Mouse (Mus musculus) left cerebral cortex, postnatal 14 days (tissue): Measurements from ENCODE around the gene Hoxb9. TPM values are rescaled to one million over a fixed set of nuclear protein-coding genes. Genes with fewer than 3 reads are reported as not detected.

Source experiments
- DNase-seq, 2 experiments: peaks; one replicate each; pipeline ENCODE4 v3.0.0; 2021 to 2022; ENCODE audit warnings: low spot score in 2 of 2, mixed read lengths in 1 of 2
- intact Hi-C: fragments of 180-260 bp; cut with DNase I; formaldehyde crosslinking; loops from one replicate; pipeline ENCODE4 v1.15.1; 2025
- total RNA-seq, 2 experiments: library from RNA; stranded (reverse); gene quantifications; 2 replicates each; pipeline ENCODE4 v1.2.3; 2021

The Hoxb9 gene
- total RNA-seq, 2 experiments from 2014 or later = not detected

DNA sequence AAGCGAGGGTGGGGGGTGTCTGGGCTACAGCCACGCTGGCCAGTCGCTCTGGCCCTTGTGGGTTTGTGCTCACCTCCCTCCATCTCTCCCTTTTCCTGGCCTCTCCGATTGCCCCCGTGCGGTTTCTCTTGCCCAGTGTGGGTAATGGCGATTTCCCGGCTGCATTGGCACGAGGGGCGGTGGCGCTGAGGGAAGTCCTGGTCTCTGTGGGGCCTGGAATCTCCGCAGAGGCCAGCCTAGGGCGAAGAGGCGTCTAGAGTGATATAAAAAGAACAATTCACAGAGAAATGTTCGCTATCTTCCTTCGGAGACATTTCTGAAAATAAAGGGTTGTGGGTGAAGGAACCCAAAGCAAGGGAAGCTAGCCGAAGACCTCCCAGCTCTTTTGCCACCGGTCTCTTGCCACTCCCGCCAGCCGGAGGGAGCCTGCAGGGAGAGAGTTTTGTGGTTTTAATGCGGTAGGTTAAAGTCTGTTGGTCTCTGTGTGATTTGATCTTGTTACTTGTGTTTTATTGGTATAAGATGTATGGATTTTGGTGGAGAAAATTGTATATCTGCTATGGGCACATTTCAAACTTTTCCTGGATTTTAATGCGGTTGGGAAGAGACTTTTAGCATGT lies 22.2 kb downstream of the Hoxb9 start:
- intact Hi-C loops = no loop called here
- DNase-seq = no peak

DNA sequence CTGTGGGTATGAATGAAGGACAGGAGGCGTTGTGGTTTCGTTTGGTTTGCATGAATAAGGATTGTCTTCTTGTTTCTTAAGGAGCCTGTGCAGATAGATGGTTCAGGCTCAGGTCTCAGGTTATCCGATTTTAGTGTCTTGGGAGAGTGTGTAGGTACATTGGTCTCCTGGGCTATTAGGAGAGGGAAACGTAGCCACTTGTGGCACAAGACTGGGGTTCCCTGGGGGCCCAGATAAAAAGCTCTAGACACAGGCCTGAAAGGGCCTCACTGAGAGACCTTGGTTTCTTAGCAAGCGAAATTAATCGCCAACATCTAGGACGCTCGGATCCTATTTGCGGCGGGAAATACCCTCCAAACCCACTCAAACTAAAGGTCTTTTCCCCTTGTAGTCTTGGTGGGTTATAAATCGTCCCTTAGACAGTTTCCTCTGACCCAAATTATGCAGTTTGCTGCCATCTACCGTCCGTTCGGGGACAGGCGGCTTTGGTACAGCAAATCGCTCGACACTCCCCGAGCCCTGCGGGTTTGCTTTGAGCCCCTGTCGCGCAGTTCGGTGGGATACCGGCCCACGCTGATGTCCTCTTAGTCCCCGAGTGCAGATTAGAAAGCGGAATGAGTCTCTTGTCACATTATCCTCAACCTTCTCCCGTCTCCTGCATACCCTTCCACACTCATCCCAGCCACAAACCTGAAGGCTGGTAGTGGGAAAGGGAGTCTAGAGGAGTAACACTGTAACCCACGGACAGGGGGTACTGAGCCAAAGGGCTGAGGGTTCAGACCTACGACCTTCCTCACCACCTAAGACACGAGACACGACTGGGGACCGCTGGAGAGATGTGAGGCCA lies 23.2 kb downstream of the Hoxb9 start:
- DNase-seq = peak; percentile 26 to 56
- intact Hi-C loops = loop anchor here (2.0 kb wide), 1 partner anchor 446 kb away; no protein-coding TSS in a partner anchor

DNA sequence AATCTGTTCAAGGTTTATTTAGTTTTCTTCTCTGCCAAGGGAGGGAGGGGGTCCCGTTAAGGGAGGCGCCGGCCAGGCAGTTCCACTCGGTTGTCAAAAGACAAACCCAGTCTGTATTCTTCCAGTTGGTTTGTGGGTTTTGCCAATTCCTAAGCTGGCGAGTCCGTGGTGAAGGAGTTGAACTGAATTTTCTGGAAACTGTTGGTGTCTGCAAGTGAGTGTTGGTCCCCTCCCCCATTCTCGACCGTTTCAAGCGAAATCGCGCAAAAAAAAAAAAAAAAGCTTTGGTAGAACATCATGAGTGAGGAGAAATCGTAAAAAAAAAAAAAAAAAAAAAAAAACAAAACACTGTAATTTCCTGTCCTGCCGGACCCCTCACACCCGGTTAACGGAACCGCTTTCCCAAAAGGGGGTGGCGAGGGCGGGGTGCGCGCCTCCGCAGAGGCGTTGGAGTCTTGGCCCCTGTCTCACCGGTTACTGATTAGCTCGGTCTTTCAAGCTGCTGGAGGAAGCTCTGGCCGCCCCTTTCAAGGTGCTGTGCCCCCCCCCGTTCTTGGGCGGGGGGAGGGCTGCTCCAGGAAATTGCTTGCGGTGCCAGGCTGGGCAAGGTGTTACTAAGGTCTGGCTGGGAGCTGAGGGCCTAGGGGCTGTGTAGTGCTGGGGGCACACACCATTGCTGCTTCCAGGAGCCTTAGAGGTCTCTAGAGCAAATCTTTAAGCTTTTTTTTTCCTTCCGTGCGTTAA lies 24.0 kb downstream of the Hoxb9 start:
- intact Hi-C loops = loop anchor here (2.0 kb wide), 1 partner anchor 446 kb away; no protein-coding TSS in a partner anchor

DNA sequence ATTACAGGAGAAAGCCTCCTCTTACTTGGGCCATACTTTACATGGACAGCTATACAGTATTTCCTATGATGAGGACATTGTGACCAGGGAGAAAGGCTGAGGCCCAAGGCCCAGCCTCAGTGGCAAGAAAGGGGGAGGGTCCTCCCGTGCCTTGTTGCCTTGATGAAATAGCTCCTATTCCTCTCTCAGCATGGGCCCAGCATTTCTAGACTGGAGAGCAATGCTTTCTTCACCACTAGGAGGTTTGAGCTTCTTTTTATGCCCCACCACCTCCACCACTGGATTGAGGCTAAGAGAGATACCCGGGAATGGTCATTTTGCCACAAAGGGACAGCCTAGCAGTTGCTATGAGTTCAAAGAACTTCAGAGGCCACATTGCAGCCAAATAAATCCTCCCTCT lies 25.7 kb downstream of the Hoxb9 start:
- intact Hi-C loops = no loop called here
- no peak for DNase-seq

More for the DNA sequence above, 24.0 kb downstream of the Hoxb9 start:
- no peak for DNase-seq

DNA sequence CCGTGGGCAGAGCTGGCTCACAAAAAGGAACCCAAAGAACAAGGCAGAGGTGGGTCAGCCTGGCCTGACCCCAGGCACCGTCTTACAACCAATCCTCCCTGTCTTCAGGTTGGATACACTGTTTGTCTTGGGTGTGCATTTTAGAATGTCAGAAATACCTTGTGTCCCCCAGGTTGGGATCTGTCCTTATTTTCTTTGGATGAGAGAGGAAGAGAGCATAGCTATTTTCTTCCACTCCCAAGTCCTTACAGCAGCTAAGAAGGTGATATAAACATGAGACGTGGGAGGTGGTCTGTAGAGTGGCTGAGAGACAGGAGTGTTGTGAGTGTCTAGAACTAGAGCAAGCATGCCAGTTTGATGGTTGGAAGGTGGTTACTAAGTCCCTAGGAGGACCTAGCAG lies 26.2 kb downstream of the Hoxb9 start:
- DNase-seq = no peak
- intact Hi-C loops = no loop called here

DNA sequence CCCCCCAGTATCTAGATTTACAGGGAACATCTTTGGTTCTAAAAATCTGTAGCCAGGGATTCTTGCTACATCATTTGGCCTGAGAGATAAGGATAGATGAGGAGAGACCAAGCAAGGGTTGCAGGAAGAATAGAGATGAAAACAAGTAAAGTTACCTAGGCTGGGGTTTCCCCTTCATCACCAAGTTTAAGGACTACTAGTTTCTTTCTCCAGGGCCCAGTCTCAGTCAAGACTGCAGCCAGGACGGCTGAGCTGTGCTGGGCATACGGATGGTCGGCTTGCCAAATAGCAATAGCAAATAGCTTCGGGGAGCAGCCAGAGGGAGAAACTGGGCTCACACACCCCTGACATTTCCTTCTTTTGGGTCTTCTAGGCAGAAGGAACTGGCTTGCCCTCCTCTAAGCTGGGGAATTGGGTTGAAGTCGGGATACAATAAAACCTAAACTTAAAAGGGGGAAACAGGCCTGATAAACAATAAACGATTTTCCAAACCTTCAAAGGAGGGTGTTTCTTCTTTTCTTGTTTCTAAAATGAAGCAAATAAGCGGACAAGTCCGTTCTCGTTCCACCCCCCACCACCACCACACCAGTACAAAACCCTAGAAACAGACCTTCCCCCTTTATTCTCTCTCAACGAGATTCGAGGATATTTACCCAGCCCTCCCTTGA lies 26.8 kb downstream of the Hoxb9 start:
- no peak for DNase-seq
- intact Hi-C loops = no loop called here

DNA sequence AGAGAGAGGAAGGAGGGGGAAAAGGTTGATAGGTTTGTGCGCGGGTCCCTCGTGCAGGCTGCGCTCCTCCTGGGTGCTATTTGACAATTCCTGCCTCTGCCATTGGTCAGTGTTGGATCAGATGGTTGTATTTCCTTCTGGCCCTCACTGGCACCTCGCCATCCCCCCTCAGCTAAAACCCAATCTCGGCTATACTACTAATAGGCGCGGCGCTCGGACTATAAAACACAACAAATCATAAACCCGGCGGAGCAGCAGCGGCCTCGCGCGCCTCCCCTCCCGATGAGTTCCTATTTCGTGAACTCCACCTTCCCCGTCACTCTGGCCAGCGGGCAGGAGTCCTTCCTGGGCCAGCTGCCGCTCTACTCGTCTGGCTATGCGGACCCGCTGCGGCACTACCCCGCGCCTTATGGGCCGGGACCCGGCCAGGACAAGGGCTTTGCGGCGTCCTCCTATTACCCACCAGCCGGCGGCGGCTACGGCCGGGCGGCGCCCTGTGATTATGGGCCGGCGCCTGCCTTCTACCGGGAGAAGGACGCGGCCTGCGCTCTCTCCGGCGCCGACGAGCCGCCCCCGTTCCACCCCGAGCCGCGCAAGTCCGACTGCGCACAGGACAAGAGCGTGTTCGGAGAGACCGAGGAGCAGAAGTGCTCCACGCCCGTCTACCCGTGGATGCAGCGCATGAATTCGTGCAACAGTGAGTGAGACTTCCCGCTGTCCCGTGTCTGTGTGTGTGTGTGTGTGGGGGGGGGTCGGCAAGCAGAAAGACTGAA lies 27.8 kb downstream of the Hoxb9 start:
- intact Hi-C loops = no loop called here
- no peak for DNase-seq

DNA sequence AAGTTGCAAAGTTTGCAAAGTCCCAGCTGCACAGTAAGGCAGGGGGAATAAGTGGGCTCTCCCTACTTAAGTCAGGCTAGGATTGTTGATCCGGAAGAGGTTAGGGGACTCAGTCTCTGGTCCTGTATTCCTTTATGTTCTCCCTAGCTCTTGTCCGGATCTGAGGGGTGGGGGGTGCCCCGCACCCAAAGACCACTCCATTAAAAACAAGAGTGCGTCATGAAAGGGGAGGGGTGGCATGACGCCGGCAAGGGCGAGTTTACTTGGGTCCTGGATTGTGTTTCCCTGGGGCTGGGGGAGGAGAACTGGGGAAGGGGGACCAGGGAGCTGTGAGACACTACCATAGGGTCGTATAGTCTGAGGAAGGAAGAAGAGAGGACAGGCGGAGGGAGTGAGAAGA lies 28.5 kb downstream of the Hoxb9 start:
- intact Hi-C loops = loop anchor here (5.0 kb wide), 1 partner anchor 373 kb away; no protein-coding TSS in a partner anchor
- DNase-seq = no peak

DNA sequence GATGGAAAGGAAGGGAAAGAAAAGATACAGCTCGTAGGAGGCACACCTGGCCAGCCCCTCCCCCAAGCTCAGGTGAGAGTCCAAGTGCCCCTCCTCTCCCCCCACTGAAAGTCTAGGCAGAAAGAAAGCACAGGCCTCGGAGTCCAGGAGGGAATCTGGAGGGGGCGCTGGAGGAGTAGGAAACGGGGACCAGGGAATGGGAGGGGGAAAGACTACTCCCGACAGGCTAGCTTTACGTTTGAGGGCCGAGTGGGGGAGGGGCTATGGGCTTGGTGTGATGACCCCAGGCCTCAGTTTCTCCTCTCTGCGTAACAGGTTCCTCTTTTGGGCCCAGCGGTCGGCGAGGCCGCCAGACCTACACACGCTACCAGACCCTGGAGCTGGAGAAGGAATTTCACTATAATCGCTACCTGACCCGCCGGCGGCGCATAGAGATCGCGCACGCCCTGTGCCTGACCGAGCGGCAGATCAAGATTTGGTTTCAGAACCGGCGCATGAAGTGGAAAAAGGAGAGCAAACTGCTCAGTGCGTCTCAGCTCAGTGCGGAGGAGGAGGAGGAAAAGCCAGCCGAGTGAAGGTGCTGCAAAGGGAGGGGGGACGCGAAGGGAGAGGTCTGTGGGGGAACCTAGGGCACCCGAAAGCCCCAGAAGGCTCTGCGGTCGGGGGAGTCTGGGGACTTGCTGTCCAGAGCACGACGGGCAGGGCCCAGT lies 29.3 kb downstream of the Hoxb9 start:
- no peak for DNase-seq
- intact Hi-C loops = loop anchor here (5.0 kb wide), 1 partner anchor 372 kb away; no protein-coding TSS in a partner anchor

DNA sequence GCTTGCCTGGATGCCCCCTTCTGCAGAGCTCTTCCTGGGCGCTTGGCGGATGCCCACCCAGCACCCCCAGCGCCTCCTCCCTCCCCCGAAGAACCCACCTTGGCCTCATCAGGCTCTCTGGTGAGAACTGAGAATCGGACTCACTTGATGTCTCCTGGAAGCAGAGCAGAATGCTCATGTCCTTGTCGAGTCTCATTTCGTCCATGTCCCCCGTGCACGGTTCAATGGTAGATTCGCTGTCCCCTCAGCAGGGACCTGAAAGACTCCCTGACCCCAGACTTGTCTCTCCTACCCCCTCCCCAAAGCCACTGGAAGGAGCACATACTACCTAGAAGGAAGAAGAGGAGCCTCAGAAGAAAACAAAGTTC lies 29.8 kb downstream of the Hoxb9 start:
- intact Hi-C loops = loop anchor here (5.0 kb wide), 1 partner anchor 371 kb away; no protein-coding TSS in a partner anchor

DNA sequence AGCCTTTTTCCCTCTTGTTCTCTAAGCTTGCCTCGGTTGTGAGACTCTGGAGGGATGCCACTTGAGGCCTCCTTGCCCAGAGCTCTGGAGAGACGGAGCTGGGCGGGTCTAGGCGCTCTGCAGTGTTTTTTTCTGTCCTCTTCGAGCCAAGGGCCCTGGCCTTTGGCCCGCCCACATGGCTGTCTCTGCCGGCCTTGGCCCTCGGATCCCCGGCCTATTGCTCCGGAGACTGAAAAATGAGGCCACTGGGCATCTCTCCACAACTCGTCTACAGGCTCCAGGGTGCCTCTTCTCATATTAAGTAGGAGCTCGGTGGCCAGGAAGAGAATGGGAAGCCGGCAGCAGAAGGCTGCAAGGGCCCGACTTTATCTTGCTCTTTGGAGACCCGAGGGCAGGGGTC lies 30.6 kb downstream of the Hoxb9 start:
- intact Hi-C loops = loop anchor here (5.0 kb wide), 1 partner anchor 370 kb away; no protein-coding TSS in a partner anchor
- DNase-seq = peak; percentile 18 to 45

More for the DNA sequence above, 29.8 kb downstream of the Hoxb9 start:
- DNase-seq = no peak

DNA sequence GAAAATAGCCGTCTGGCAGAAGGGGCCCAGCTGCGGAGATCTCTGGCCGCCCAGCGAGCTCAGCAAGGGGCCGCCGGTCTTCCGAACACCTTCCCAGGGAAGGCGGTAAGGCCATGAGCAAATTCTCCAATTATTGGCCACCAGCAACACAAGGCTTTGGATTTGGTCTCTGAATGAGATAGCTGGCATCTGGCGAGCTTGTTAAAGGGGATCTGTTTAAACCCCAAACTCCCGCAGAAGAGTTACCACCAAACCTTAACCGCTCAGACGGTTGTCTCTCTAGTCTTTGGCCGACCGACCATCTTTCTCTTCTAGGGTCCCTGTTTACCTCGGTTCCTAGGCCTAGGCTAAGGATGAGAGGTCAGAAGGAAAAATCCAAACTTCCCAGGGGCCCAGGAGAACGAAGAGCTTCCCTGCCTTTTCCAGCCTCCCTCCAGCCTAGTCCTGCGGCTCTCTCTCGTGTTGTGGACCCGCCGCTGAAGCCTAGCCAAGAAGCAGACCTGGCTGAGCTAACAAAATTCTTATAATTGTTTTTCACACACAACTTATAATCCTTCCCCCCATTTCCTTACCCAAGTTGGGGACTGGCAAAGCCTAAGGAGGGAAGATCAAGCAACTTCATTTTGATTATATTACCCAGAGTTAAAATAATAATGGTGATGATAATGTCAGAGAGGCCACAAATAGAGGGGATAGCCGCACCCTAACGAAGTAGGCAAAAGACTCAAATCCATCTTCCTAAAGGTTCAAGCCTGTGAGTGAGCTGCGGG lies 31.3 kb downstream of the Hoxb9 start:
- intact Hi-C loops = loop anchor here (5.0 kb wide), 1 partner anchor 370 kb away; no protein-coding TSS in a partner anchor

DNA sequence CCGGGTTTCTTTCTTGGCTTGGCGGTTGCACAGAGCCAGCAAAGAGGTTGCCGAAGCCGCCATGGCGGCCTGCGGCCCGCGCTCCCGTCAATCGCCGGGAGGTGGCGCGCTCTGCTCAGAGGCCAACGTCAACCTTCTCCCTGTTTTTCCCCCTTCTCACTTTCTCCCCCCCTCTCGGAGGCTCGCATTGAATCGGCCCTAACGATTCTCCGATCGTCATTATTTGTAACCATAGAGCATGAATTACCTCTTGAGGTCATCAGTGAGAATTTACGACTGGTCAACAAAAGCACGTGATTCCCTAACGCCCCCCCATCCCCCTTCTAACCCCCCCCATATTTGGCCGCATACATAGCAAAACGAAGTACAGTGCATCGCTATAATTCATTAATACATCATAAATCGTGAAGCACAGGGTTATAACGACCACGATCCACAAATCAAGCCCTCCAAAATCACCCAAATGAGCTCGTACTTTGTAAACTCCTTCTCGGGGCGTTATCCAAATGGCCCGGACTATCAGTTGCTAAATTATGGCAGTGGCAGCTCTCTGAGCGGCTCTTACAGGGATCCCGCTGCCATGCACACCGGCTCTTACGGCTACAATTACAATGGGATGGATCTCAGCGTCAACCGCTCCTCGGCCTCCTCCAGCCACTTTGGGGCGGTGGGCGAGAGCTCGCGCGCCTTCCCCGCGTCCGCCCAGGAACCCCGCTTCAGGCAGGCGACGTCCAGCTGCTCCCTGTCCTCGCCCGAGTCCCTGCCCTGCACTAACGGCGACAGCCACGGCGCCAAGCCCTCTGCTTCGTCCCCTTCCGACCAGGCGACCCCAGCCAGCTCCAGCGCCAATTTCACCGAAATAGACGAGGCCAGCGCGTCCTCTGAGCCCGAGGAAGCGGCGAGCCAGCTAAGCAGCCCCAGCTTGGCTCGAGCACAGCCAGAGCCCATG lies 32.2 kb downstream of the Hoxb9 start, which contains the start of gene Hoxb5:
Gene Hoxb5, plus strand, starts transcription at position 186 of the 949 bp plus-strand sequence.
- intact Hi-C loops = loop anchor here (5.0 kb wide), 1 partner anchor 369 kb away; no protein-coding TSS in a partner anchor
- DNase-seq = peak; percentile 20 to 36

More for the DNA sequence above, 31.3 kb downstream of the Hoxb9 start:
- DNase-seq = no peak

DNA sequence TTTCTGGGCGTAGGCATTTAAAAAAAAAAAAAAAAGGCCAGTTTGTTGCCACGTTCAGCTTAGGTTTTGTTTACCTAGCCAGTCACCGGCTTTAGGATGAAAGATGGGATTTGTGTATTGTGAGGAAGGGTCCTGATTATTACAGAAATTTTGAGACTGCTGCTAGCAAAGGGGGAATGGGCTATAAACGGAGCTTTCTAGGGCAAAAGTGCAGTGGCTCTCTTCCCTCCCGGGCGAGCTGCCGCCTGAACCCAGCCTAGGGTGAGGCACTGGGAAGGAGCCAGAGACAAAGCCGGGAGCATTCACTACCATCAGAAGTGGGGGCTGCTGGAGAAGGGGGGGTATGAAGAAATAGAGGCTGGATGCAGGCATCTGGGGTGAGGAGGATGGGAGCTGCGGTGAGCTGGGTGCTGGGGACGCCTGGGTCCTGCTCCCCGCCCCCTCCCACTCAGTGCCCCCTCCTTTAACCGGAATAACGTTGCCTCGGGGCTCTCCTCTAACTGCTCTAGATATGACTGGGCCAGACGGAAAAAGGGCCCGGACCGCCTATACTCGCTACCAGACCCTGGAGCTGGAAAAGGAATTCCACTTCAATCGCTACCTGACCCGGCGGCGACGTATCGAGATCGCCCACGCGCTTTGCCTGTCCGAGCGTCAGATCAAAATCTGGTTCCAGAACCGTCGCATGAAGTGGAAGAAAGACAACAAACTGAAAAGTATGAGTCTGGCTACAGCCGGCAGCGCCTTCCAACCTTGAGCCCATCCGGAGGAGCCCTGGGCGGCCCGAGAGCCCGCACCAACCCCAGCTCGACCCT lies 33.3 kb downstream of the Hoxb9 start:
- intact Hi-C loops = loop anchor here (5.0 kb wide), 1 partner anchor 368 kb away; no protein-coding TSS in a partner anchor
- DNase-seq = no peak

DNA sequence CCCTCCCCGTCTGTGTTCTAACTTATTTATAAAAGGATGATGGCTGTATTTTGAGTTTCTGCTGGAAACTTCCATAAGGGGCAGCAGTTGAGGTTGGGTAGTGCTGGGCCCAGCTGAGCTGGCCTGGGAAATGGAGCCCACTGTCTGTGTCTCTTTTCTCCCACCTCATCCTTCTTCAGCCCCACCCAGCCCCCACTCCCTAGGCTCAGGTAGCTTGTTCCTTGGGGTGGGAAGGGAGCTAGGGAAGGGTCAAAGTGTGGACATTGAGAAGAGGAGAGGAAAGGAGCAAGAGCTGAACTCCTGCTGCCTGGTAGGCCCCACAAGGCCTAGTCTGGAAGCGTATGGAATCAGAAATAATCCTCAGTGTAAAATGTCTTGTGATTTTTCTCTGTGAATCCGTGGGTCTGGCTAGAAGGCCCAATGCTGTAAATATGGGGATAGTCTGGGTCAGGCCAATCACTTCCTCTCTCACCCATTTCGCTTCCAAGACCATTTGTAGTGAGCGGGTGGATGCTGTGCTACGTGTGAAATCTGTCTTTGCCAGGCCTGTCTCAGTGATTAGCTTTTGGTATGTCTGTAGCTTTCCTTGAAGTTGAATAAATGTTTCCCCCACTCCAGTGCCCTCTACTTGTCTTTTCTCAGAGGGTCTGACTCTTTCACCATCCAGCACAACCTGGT lies 34.4 kb downstream of the Hoxb9 start:
- intact Hi-C loops = no loop called here
- no peak for DNase-seq
